24 mouse cellular contexts compared by ENCODE assay signal in the genomic region with DNA sequence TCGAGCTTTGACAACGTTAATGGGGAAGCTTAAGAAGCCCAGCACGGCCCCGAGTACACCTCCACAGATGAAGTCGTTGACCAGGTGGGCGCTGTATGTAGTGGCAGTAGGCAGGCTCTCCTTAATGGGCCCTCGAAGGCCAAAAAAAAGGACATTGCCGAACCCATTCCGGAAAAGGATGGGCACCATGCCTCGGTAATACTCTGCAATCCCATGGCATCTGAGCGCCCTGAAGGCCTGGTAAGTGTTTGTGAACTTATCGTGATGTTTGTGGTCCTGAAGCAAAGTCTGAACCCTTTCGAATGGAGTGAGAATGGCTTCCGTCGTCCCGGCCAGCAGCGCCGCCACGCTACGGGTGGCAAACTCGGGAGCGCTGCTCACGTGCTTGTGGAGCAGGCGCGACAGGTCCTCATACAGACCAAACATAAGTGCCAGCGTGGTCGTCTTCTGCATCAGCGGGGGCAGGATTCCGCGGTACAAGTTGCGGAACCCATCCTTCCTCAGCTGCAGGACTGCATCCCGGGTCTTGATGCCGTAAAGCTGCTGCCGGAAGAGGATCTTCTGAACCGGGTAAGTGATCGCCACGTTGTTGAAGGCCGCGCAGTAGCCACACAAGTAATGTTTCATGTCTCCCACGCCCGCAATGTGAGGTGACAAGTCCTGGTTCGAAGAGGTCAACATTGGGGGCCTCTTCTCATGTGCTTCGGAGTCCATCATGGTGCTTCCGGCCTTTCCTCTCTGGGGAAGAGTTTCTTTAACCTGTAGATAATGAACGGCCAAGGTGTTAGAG.
"Had no signal": no experiment of that assay in that cellular context is flagged by ENCODE, and none has a peak within 500 bp of the region (broad histone marks: within the 10 kb centered on the region; RNA-seq: fewer than 3 reads in every experiment).

No protein-coding gene starts in this region.

- H3K27ac ChIP-seq: gastrocnemius, adult 2 months; heart, embryonic 15.5 days; hindbrain, embryonic 13.5 days; hindbrain, embryonic 15.5 days; hindbrain, postnatal 0 days; kidney, embryonic 15.5 days; kidney, postnatal 0 days; limb, embryonic 13.5 days; limb, embryonic 15.5 days; liver, embryonic 12.5 days; liver, embryonic 14.5 days had no signal

- H3K9me3 ChIP-seq: heart, embryonic 13.5 days; heart, embryonic 15.5 days; hindbrain, embryonic 13.5 days; hindbrain, embryonic 15.5 days; kidney, embryonic 15.5 days; limb, embryonic 13.5 days; limb, embryonic 15.5 days; liver, embryonic 12.5 days had no signal

- H3K4me1 ChIP-seq: hindbrain, embryonic 15.5 days; kidney, embryonic 15.5 days; limb, embryonic 13.5 days; limb, embryonic 15.5 days had no signal

- H3K4me3 ChIP-seq: gastrocnemius, adult 2 months; heart, embryonic 13.5 days; heart, embryonic 15.5 days; hindbrain, embryonic 13.5 days; hindbrain, embryonic 15.5 days; kidney, embryonic 15.5 days; limb, embryonic 13.5 days; limb, embryonic 15.5 days; liver, embryonic 12.5 days had no signal

- H3K9ac ChIP-seq: heart, embryonic 13.5 days; heart, embryonic 15.5 days; hindbrain, embryonic 13.5 days; hindbrain, embryonic 15.5 days; kidney, embryonic 15.5 days; limb, embryonic 13.5 days; limb, embryonic 15.5 days; liver, embryonic 12.5 days; liver, embryonic 14.5 days had no signal

- DNase-seq: gastrocnemius, adult 2 months; gastrocnemius, postnatal 14 days; gastrocnemius, postnatal 36 days; heart, adult 18-20 months; heart, postnatal 14 days; heart, postnatal 36 days; kidney, adult 11 months; kidney, adult 2 months; kidney, adult 9 months; kidney, postnatal 14 days; layer of hippocampus, adult 9-11 months; layer of hippocampus, postnatal 36 days; left cerebral cortex, postnatal 4 days had no signal
